Mouse (Mus musculus): ENCODE data around the gene Megf6. TPM values are rescaled to one million over a fixed set of nuclear protein-coding genes. Genes with fewer than 3 reads are reported as not detected.

The Megf6 gene
- polyA plus RNA-seq, 1 experiment from 2014 or later: 14.2 TPM

DNA sequence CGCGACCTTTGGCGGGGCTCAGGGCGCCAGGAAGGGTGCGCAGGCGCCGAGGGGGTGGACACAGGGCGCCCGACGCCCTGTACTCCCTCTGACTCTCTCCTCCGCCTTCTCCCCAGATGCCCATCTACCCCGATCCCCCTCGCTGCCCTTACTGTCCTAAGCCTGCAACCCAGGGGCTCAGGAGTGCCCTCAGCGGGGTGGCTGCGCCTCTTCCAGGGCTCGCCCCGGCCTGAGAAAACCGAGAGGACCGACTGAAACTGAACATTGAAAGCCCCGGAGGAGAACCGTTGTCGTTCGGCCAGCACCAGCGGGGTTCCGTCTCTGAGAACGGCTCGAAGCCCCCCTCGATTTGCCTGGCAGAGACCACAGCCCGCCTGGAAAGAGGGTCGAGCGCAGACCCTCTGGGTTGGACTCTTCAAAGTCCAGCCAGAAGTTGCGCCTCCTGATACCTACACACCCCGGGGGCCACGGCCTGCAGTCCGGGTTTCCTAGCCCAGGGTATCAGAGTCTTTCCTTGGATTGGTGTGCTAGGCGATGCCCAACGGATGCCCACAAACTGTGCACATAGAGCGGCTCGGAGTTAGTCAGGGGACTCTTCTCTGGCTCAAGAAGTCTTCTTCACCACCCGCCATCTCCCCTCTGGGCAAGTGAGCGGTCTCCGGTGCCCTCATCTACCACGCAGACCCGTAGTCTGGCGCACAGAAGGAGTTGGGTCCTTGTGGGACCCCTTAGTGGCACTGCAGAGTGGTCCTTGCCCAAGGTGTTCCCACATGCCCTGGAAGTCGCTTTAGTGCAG, 30.1 kb upstream of the Megf6 start:
- no peaks in the 10 kb centered on the region for H3K9me3 ChIP-seq (replicated peaks)
- peaks cover 42% of the 10 kb centered on the region for H3K4me1 ChIP-seq
- peaks cover 65% of the 10 kb centered on the region for H3K27me3 ChIP-seq
- H3K4me3 ChIP-seq (replicated peaks): peak overlapping the region; percentile 74
- H3K36me3 ChIP-seq: no peaks in the 10 kb centered on the region
- H3K27ac ChIP-seq: no peak overlapping the region
- peak; percentile 12; the same call in 1 of the 2 replicates for ATAC-seq (replicated peaks; ENCODE audit: low FRiP score)
- WGBS: 1% methylated on average over 37 of the region's 46 CpGs
- H3K4me2 ChIP-seq: peak overlapping the region; percentile 92
- peak overlapping the region; percentile 41 for H3K9ac ChIP-seq

DNA sequence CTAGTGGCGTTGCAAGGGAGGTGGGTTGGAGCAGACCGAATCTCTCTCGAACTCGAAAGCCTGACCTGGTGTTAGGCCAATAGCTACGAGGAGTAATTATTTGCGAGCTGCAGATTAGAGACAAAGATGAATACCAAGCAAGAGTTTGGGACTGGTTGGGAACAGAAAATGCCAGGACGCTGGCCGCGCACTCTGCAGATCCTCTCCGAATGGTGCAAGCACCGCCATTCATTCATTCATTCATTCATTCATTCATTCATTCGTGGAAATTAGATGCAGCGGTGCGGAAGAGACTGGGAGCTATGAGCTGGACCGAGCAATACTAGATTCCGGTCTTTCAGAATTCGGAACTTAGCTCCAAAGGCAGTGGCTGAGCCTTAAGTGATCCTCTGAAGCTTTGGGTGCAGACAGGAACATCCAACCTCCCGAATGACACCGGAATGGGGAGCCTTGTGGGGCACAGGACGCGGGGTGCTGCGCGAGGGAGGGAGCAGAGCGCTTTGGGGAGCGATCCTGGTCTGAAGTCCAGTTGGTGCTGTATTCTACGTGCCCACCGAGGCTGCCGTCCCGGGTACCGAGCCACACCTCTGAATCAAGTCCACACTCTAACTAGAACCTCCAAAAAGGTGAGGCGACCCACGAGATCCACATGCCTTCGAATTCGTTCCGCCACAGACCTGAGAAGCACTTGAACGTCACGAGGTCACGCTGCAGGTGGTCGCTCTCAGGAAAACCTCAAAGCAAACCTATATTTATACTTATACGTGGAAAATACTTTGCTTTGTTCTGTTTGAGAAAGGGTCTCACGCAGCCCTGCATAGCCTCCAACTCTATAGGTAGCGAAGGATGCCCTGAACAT, 29.3 kb upstream of the Megf6 start:
- Histone ChIP-seq H3K27ac (no peak overlapping the region), H3K4me3 (replicated peaks) (peak overlapping the region; percentile 74), H3K4me1 (peaks cover 42% of the 10 kb centered on the region), H3K4me2 (peak overlapping the region; percentile 92), H3K27me3 (peaks cover 57% of the 10 kb centered on the region), H3K9me3 (replicated peaks) (no peaks in the 10 kb centered on the region), H3K36me3 (peaks cover 3% of the 10 kb centered on the region; the same call in 1 of the 2 replicates), H3K9ac (no peak overlapping the region)
- ATAC-seq (replicated peaks; ENCODE audit: low FRiP score): no peak
- WGBS: 2% methylated on average over 42 of the region's 42 CpGs

DNA sequence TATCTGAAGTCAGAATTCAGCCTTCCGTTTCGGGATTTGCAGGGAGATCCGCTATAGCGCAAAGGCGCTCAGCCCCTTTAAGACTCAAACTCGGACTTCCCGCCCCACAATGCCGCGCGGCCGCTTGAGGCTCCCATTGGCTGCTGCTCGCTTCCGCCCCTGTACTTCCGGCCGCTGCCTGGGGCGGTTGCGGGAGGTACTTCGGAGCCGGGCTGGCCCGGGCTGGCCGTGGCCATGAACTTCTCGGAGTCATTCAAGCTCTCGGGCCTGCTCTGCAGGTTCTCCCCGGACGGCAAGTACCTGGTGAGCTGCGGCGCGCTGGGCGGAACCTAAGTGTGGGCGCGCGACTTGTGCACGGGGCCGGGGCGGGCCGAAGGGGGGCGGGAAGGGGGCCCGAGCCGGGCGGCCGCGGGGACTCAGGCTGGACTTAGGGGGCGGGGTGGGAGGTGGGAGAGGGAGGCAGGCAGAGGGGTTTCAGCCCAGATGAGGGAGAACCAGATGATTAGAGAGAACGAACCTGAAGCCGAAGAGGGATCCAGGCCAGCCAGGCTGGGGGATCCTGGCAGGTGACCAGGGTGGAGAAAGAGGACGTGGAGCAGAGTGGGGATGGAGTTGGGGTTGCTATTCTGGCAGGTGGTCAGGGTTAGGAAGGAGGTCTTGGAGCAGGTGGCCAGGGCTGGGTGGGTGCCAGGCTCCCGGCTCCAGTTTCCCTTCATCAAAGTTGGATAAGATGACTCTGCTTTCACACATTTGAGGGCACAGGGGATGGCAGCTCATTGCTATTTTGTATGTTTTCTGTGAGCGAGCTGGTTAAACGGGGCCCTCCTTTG, 28.1 kb upstream of the Megf6 start, which contains the start of gene Wrap73:
TSS of gene Wrap73 (plus strand) at position 162 of the 830 bp plus-strand sequence.
- H3K27me3 ChIP-seq: peaks cover 45% of the 10 kb centered on the region
- WGBS: under 1% methylated on average over 49 of the region's 49 CpGs
- H3K9ac ChIP-seq: peak within 1 kb of the TSS; percentile 80
- H3K4me1 ChIP-seq: peaks cover 42% of the 10 kb centered on the region
- H3K4me3 ChIP-seq (replicated peaks): peak within 1 kb of the TSS; percentile 74
- peaks cover 12% of the 10 kb centered on the region for H3K36me3 ChIP-seq
- no peaks in the 10 kb centered on the region for H3K9me3 ChIP-seq (replicated peaks)
- peak within 1 kb of the TSS; percentile 91 for H3K27ac ChIP-seq
- peak; percentile 90 for ATAC-seq (replicated peaks; ENCODE audit: low FRiP score)
- H3K4me2 ChIP-seq: peak within 1 kb of the TSS; percentile 92

DNA sequence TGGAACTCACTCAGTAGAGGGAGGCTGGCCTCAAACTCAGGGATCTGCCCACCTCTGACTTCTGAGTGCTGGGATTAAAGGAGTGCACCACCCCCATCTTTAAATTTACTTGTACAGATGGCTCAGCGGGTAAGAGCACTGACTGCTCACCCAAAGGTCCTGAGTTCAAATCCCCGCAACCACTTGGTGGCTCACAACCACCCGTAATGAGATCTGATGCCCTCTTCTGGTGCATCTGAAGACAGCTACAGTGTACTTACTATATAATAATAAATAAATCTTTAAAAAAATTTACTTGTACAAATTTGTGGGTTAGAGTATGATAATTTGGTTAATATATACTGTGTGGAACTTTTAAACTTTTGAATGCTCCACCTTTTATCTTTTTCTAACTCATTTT, 25.8 kb upstream of the Megf6 start:
- H3K4me3 ChIP-seq (replicated peaks): no peak overlapping the region
- peaks cover 30% of the 10 kb centered on the region for H3K36me3 ChIP-seq
- no peak overlapping the region for H3K4me2 ChIP-seq
- ATAC-seq (replicated peaks; ENCODE audit: low FRiP score): no peak
- no peak overlapping the region for H3K9ac ChIP-seq
- no peak overlapping the region for H3K27ac ChIP-seq
- H3K4me1 ChIP-seq: peaks cover 33% of the 10 kb centered on the region
- peaks cover 22% of the 10 kb centered on the region for H3K27me3 ChIP-seq
- H3K9me3 ChIP-seq (replicated peaks): no peaks in the 10 kb centered on the region
- WGBS: 83% methylated on average over 3 of the region's 3 CpGs

DNA sequence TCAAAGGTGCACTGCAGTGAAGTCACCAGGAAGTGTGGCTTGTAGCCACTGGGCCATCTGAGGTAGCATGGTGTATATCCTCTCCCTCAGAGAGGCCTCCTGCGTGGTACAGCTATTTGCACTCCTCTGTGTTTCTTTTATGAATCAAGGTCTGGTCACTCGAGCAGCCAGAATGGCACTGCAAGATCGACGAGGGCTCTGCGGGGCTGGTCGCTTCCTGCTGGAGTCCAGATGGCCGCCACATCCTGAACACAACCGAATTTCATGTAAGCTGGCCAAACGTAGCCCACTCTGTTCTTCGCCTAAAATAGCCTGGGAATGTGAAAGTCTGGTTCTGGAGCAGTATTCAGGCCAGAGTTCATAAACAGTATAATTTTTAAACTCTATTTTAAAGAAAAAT, 24.2 kb upstream of the Megf6 start:
- no peak overlapping the region for H3K4me2 ChIP-seq
- no peaks in the 10 kb centered on the region for H3K9me3 ChIP-seq (replicated peaks)
- peaks cover 16% of the 10 kb centered on the region for H3K4me1 ChIP-seq
- H3K27me3 ChIP-seq: peaks cover 6% of the 10 kb centered on the region
- H3K36me3 ChIP-seq: peaks cover 46% of the 10 kb centered on the region
- no peak for ATAC-seq (replicated peaks; ENCODE audit: low FRiP score)
- H3K27ac ChIP-seq: no peak overlapping the region
- H3K9ac ChIP-seq: no peak overlapping the region
- no peak overlapping the region for H3K4me3 ChIP-seq (replicated peaks)
- 82% methylated on average over 10 of the region's 10 CpGs for WGBS

DNA sequence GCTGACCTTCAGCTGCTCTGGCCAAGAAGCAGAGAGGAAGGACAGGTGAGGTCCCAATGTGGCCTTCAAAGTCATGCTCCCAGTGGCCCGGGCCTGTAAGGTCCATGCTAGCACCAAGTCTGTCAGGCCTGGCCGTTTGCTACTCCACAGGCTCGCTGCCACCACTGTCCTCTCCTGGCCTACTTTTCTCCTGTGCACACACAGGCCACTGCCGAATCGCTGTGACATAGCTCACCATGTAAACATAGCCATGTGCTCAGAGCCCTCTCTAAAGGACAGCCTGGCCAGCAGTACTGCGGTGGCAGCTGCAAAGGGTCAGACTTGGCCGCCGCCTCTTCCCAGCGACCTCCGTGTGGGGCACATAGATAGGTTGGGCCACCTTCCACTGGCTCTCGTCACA, 16.4 kb upstream of the Megf6 start:
- H3K9me3 ChIP-seq (replicated peaks): no peaks in the 10 kb centered on the region
- H3K36me3 ChIP-seq: peaks cover 92% of the 10 kb centered on the region
- H3K27me3 ChIP-seq: no peaks in the 10 kb centered on the region
- H3K4me2 ChIP-seq: no peak overlapping the region
- WGBS: 73% methylated on average over 11 of the region's 11 CpGs
- H3K4me1 ChIP-seq: peaks cover 3% of the 10 kb centered on the region
- no peak overlapping the region for H3K4me3 ChIP-seq (replicated peaks)
- H3K27ac ChIP-seq: no peak overlapping the region
- no peak overlapping the region for H3K9ac ChIP-seq
- no peak for ATAC-seq (replicated peaks; ENCODE audit: low FRiP score)

DNA sequence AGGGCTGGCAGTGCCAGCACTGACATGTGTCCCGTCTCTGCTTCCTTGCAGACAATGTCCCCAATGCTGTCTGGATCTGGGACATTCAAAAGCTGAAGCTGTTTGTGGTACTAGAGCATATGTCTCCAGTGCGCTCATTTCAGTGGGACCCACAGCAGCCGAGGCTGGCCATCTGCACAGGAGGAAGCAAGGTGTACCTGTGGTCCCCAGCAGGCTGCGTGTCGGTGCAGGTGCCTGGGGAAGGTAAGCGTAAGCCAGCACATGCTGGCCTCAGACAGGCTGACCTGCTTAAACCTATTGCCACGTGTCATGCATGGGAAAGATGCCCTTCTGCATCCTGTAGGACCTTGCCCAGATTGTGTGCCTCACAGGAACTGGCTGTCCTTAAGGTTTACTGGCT, 14.5 kb upstream of the Megf6 start:
- H3K36me3 ChIP-seq: peaks cover 74% of the 10 kb centered on the region
- H3K27ac ChIP-seq: no peak overlapping the region
- ATAC-seq (replicated peaks; ENCODE audit: low FRiP score): no peak
- H3K4me2 ChIP-seq: no peak overlapping the region
- no peak overlapping the region for H3K4me3 ChIP-seq (replicated peaks)
- 89% methylated on average over 7 of the region's 7 CpGs for WGBS
- no peak overlapping the region for H3K9ac ChIP-seq
- peaks cover 14% of the 10 kb centered on the region for H3K4me1 ChIP-seq
- no peaks in the 10 kb centered on the region for H3K9me3 ChIP-seq (replicated peaks)
- H3K27me3 ChIP-seq: no peaks in the 10 kb centered on the region

DNA sequence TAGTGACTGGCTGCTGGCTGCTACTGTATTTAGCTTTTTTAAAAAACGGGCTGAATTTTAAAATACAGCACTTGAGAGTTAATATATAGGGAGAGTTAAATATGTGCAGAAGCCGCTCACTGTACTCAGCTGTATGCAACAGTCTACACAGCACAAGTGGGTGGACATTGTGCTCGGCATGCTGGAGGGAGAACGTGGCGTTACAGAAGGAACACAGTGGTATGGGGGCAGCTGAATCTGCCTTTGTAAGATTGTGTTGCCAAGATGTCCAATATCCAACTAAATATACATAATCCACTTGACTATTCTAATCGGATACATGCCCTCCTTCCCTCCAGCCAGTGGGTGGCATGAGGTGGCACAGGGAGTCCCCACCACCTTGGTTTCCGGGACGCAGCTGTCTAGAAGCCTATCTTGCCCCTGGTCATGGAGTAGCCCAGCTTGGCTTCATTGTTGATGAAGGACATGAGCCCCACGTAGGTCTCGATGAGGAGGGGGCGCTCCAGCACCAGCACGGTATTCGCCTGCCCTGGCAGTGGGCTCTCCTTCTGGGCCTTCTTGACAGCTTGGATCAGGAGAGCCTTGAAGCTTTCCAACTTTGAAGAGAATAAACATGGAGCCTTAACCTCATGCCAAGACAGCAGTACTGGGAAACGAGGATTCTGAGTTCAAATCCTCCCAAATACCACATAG, 12.4 kb upstream of the Megf6 start:
- H3K9me3 ChIP-seq (replicated peaks): no peaks in the 10 kb centered on the region
- H3K9ac ChIP-seq: no peak overlapping the region
- peaks cover 54% of the 10 kb centered on the region for H3K36me3 ChIP-seq
- no peak overlapping the region for H3K4me2 ChIP-seq
- no peak overlapping the region for H3K27ac ChIP-seq
- no peaks in the 10 kb centered on the region for H3K27me3 ChIP-seq
- H3K4me3 ChIP-seq (replicated peaks): no peak overlapping the region
- peaks cover 22% of the 10 kb centered on the region for H3K4me1 ChIP-seq
- ATAC-seq (replicated peaks; ENCODE audit: low FRiP score): no peak
- 94% methylated on average over 14 of the region's 14 CpGs for WGBS

DNA sequence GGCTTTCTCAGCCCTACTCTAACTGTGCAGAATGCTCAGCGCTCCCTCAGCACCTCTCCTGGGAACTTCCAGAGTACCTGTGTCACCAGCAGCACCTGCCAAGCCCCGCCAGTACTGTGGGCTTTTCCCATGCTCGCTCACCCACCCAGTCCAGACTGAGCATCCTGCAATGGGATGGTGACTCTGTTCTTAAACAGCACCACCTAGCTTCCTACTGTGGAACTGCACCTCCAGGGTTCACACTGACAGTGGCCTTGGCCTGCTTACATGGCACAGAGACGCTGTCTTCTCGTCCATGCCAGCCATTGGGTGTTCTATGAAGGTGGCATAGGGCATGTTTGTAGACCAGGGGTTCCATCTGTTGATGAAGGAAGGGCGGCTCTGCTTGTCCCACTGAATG, 11.5 kb upstream of the Megf6 start:
- peaks cover 48% of the 10 kb centered on the region for H3K36me3 ChIP-seq
- no peaks in the 10 kb centered on the region for H3K27me3 ChIP-seq
- peak overlapping the region; percentile 89; the same call in 1 of the 2 replicates for H3K4me3 ChIP-seq (replicated peaks)
- H3K4me1 ChIP-seq: peaks cover 23% of the 10 kb centered on the region
- no peak overlapping the region for H3K9ac ChIP-seq
- H3K4me2 ChIP-seq: peak overlapping the region; percentile 80; the same call in 1 of the 2 replicates
- peak; percentile 13; the same call in 1 of the 2 replicates for ATAC-seq (replicated peaks; ENCODE audit: low FRiP score)
- no peaks in the 10 kb centered on the region for H3K9me3 ChIP-seq (replicated peaks)
- WGBS: 21% methylated on average over 6 of the region's 6 CpGs
- H3K27ac ChIP-seq: no peak overlapping the region

DNA sequence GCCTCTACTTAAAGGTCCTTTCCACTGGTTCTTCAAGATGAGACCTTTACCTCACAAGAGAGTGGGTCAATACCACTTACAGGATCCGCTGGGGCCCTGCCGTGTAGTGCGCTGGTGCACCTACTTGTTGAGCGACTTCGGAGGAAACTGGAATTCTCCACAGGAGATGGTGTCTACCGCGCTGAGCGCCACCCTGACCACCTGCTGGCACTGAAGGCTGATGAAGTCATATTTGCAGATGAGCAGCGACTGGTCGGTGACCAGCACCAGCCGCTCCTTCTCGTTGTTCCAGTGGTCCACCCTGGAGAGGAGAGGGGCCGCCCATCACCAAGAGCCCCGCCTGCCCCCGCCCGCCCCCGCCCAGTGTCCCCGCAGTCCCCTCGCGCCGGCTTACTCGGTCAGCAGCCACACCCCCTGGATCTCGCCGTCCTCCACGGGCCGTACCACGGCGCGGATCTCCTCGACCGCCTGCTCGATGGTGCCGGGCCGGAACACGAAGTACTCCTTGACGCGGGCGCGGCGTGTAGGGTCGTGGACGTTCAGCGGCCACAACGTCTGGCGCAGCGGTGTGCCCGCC, 10.5 kb upstream of the Megf6 start:
- Histone ChIP-seq H3K4me2 (peak overlapping the region; percentile 80), H3K27me3 (no peaks in the 10 kb centered on the region), H3K9ac (peak overlapping the region; percentile 70), H3K4me3 (replicated peaks) (peak overlapping the region; percentile 89), H3K4me1 (peaks cover 23% of the 10 kb centered on the region), H3K9me3 (replicated peaks) (no peaks in the 10 kb centered on the region), H3K36me3 (peaks cover 38% of the 10 kb centered on the region), H3K27ac (peak overlapping the region; percentile 79)
- WGBS: 1% methylated on average over 40 of the region's 47 CpGs
- peak; percentile 70 for ATAC-seq (replicated peaks; ENCODE audit: low FRiP score)

All from kidney, embryonic 15.5 days (tissue).